Mouse (Mus musculus) stomach, embryonic 14.5 days (tissue): ENCODE data around the gene Miga2. TPM values are rescaled to one million over a fixed set of nuclear protein-coding genes. Genes with fewer than 3 reads are reported as not detected.

Experiments used
- ATAC-seq: fragments of 200-750 bp; cut with Nextera tagmentation; 2 replicates; pipeline ENCODE4 v1.8.0; 2017; ENCODE audit warnings: low read depth, moderate TSS enrichment; ENCODE audit not compliant: insufficient number of reproducible peaks, insufficient read depth, low FRiP score
- H3K27ac ChIP-seq: fragments of 300-500 bp; sonication (generic); 2 replicates; pipeline ENCODE4 v1.5.1; 2014; ENCODE audit warnings: mild to moderate bottlenecking, low read length, moderate library complexity, mixed read lengths
- H3K27me3 ChIP-seq: fragments of 300-500 bp; sonication (generic); 2 replicates; pipeline ENCODE4 v1.6.1; 2014; ENCODE audit warnings: low read length, control low read depth, mixed read lengths; ENCODE audit not compliant: control insufficient read depth, insufficient read depth
- H3K36me3 ChIP-seq: fragments of 300-500 bp; sonication (generic); 2 replicates; pipeline ENCODE4 v1.6.1; 2014; ENCODE audit warnings: mild to moderate bottlenecking, control low read depth, low read length, moderate library complexity, mixed read lengths; ENCODE audit not compliant: control insufficient read depth, insufficient read depth
- H3K4me1 ChIP-seq: fragments of 300-500 bp; sonication (generic); 2 replicates; pipeline ENCODE4 v1.6.1; 2014; ENCODE audit warnings: low read length, control low read depth, mixed read lengths; ENCODE audit not compliant: control insufficient read depth, insufficient read depth
- H3K4me2 ChIP-seq: fragments of 300-500 bp; sonication (generic); replicated peaks from 2 replicates; pipeline ENCODE4 v1.6.1; 2014; ENCODE audit warnings: low read depth, low read length, control low read depth
- H3K4me3 ChIP-seq: fragments of 300-500 bp; sonication (generic); 2 replicates; pipeline ENCODE4 v1.5.1; 2014; ENCODE audit warnings: low read depth, low read length, control low read depth
- H3K9ac ChIP-seq: fragments of 300-500 bp; sonication (generic); replicated peaks from 2 replicates; pipeline ENCODE4 v1.6.1; 2014; ENCODE audit warnings: low read depth, mild to moderate bottlenecking, control low read depth, low read length, moderate library complexity, mixed read lengths
- H3K9me3 ChIP-seq: fragments of 300-500 bp; sonication (generic); 2 replicates; pipeline ENCODE4 v1.6.1; 2016; ENCODE audit warnings: low read depth, low read length, control low read depth; ENCODE audit not compliant: control insufficient read depth
- WGBS: fragments of 180-500 bp; shearing (Covaris S2); extraction: QIAGEN DNeasy Blood & Tissue Kit; methylation state at CpG from one replicate; pipeline ENCODE4 v1.1.7; 2014; 5-methylcytosine and 5-hydroxymethylcytosine counted together
- polyA plus RNA-seq: library from polyadenylated mRNA; unstranded; fragments of >200 nt; fragmentation: Nextera tagmentation; extraction: Ambion mirVana; gene quantifications from 2 replicates; pipeline ENCODE4 v1.2.1, GENCODE M21; 2014

Miga2 gene
- polyA plus RNA-seq, 1 experiment from 2014 or later = 21.2 TPM

DNA sequence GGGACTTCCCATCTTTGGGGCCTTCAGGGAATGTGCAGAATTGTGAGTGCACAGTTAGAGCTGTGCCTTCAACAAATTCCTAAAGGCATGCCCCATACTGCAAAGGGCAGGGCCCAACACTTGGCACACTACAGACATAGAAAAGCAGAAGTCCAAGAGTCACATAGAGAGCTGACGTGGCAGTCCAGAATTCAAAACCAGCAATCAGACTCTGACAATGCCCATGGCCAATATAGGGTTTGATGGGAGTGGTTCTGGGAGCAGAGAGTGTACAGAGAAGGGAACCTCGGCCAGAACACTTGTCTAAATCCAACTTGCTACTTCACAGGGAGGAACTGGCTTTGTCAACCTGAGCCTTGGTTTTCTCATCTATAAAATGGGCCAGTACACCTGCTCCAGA is 43.2 kb downstream of the Miga2 start:
- no peaks in the 10 kb centered on the region for H3K4me1 ChIP-seq
- no peaks in the 10 kb centered on the region for H3K27me3 ChIP-seq
- H3K9me3 ChIP-seq = no peaks in the 10 kb centered on the region
- no peak overlapping the region for H3K4me2 ChIP-seq
- no peak overlapping the region for H3K27ac ChIP-seq
- no peak overlapping the region for H3K9ac ChIP-seq
- 92% methylated on average over 2 of the region's 2 CpGs for WGBS
- ATAC-seq = no peak
- no peak overlapping the region for H3K4me3 ChIP-seq
- peaks cover 3% of the 10 kb centered on the region for H3K36me3 ChIP-seq

DNA sequence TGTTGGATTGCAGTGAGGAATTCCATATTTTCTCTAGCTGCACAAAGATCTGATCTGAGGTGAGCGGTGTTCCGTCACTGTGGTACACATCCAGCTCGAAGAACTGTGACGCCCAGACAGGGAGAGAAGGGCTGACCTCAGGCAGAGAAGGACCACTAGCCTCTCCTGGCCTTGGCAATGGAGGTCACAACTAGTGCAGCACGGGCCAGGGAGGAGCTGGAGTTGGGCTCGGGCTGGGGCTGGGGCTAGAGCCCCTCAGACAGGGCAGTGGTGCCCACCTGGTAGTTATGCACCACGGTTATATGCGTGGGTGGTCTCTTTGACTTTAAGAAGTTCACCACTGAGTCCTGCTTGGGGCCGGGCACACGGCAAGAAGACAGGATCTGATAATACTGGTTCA is 43.7 kb downstream of the Miga2 start:
- H3K4me2 ChIP-seq = no peak overlapping the region
- H3K9me3 ChIP-seq = no peaks in the 10 kb centered on the region
- 88% methylated on average over 10 of the region's 10 CpGs for WGBS
- no peaks in the 10 kb centered on the region for H3K4me1 ChIP-seq
- no peaks in the 10 kb centered on the region for H3K27me3 ChIP-seq
- ATAC-seq = no peak
- H3K4me3 ChIP-seq = no peak overlapping the region
- H3K27ac ChIP-seq = no peak overlapping the region
- H3K36me3 ChIP-seq = peaks cover 3% of the 10 kb centered on the region
- H3K9ac ChIP-seq = no peak overlapping the region

DNA sequence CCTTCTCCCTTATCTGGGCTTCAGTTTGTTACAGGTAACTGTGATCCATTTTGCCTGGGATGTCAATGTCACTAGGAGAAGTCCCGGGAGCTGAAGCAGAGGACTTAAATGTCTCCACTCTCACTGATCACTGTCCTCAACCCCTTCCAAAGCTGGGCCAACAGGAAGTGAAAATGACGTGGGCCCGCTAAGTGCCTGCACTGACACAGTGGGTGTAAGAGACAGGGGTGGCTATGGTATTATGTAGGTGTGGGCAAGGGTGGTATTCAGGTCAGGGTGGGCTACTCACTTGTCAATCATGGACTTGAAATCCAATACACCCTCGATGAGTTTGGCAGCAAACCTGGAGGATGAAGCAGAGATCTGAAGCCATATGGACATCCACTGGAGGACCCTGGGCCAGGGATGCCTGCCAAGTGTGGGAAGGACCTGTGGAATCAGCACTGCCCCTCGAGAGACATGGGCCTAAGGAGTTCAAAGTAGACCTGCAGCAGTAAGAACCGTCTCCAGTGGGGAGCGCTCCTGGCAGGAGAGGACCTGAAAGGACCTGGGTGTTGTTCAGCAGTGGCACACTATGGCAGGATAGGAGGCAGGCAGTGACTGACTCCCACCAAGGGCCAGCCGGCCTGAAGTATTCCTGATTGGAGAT is 44.5 kb downstream of the Miga2 start:
- Histone ChIP-seq H3K9me3 (no peaks in the 10 kb centered on the region), H3K9ac (no peak overlapping the region), H3K27ac (no peak overlapping the region), H3K4me2 (no peak overlapping the region), H3K27me3 (no peaks in the 10 kb centered on the region), H3K4me3 (no peak overlapping the region), H3K4me1 (no peaks in the 10 kb centered on the region), H3K36me3 (peaks cover 3% of the 10 kb centered on the region; the same call in 1 of the 2 replicates)
- 81% methylated on average over 8 of the region's 8 CpGs for WGBS
- no peak for ATAC-seq

DNA sequence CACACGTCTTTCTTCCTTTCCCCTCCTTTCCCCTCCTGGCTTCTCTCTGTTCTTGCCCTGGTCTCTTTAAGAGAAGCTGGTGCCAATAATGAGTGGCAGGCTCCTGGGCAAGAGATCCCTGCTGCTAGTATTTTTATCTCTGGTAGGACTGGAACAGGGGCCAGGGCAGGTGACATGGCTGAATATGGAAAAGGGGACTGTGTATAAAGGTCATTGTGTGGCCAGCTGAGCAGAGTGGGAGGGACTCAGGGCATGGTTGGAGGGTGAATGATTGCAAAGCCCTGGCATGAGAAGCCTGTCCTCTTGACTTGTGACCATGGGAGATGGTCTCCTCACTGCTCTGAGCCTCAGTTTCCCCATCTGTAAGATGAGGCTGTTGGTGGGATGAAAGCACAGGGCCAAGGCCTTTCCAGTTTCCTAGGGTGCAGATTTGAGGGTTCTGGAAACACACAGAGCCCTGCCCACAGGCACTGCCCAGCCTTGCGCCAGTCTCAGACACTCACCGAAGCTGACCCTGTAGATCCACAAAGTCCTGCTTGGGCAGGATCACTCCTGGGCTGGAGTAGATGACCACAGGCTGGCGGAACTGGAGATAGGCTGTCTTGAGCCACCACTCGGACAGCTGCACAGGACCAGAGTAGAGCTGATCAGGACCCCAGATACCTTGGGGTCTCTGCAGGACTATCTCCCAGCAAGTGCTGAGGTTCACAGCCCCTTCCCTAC is 45.6 kb downstream of the Miga2 start:
- 89% methylated on average over 5 of the region's 5 CpGs for WGBS

DNA sequence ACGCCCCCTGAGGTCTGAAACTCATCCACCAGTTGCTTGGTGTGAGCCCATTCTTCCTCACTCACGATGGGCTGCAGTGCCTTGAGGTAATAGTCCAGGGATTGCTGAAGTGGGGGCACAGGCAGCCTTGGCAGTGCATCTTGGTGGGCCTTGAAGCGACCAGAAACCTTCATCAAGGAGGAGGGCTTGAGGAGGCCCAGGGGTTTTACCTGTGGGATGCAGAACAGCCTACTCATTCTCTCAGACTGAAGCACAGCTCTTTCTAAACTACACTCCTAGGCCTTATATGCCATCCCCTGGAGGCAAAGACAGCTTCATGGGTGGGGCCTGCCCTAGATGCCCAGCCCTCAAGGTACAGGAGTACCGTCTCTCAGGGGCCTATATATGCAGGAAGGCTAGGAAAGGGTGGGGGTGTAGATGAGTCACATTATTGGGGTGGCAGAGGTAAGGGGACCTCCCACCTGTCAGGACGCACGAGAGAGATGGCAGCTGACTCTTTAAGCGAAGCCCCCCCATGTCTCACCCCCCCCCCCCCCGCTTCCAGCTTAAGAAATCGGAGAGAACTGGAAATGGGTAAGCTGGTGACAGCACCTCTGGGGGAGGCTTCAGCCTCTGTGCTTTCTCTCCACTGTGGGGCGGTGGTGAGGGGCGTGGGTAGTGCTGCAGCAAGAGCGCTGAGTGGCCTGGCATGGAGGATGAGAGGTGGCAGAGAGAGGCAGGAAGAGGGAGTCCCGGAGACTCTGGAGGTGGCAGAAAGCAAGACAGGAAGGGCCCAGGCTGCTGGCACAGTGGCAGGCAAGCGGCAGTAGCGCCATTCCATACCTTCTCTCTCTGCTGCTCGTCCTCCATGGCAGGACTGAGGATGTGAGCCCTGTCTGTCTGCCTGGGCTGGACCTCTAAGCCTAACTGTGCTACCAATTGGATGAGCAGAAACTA is 49.3 kb downstream of the Miga2 start:
- 74% methylated on average over 15 of the region's 16 CpGs for WGBS
- Histone ChIP-seq H3K4me3 (no peak overlapping the region), H3K36me3 (no peaks in the 10 kb centered on the region), H3K4me1 (peaks cover 3% of the 10 kb centered on the region), H3K9me3 (no peaks in the 10 kb centered on the region), H3K27ac (no peak overlapping the region), H3K9ac (no peak overlapping the region), H3K27me3 (no peaks in the 10 kb centered on the region), H3K4me2 (no peak overlapping the region)
- no peak for ATAC-seq

More for the DNA sequence above, 45.6 kb downstream of the Miga2 start:
- no peak overlapping the region for H3K4me3 ChIP-seq
- no peak overlapping the region for H3K9ac ChIP-seq
- H3K27ac ChIP-seq = no peak overlapping the region
- no peaks in the 10 kb centered on the region for H3K9me3 ChIP-seq
- H3K27me3 ChIP-seq = no peaks in the 10 kb centered on the region
- no peak for ATAC-seq
- H3K4me2 ChIP-seq = no peak overlapping the region
- no peaks in the 10 kb centered on the region for H3K4me1 ChIP-seq
- H3K36me3 ChIP-seq = no peaks in the 10 kb centered on the region; the same call in 1 of the 2 replicates

DNA sequence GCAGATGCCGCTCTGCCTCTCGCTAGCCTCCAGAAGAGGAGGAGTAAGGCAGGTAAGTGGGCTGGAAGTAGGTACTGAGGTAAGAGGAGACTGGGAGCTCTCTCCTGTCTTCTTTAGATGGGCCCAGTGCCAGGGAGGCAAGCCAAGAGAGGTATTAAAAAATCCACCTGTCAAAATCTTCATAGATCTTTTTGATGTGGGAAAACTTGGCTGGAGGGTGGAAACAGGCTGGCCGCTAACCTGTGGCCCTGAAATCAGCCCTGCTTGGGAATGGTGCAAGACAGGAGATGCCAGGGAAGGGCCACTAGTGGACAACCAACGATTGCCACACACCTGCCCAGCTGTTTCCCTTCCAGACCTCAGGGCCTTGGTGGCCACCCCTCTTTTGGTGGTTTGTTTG is 50.1 kb downstream of the Miga2 start:
- 0 out of 2 replicates have a peak overlapping the region, but pooled peaks have one; percentile 89 for H3K4me3 ChIP-seq
- no peak overlapping the region; the same call in 1 of the 2 replicates for H3K4me2 ChIP-seq
- no peaks in the 10 kb centered on the region for H3K36me3 ChIP-seq
- no peak overlapping the region for H3K9ac ChIP-seq
- peaks cover 11% of the 10 kb centered on the region for H3K4me1 ChIP-seq
- H3K27ac ChIP-seq = no peak overlapping the region
- no peak for ATAC-seq
- no peaks in the 10 kb centered on the region for H3K9me3 ChIP-seq
- no peaks in the 10 kb centered on the region for H3K27me3 ChIP-seq
- WGBS = 82% methylated on average over 4 of the region's 4 CpGs

DNA sequence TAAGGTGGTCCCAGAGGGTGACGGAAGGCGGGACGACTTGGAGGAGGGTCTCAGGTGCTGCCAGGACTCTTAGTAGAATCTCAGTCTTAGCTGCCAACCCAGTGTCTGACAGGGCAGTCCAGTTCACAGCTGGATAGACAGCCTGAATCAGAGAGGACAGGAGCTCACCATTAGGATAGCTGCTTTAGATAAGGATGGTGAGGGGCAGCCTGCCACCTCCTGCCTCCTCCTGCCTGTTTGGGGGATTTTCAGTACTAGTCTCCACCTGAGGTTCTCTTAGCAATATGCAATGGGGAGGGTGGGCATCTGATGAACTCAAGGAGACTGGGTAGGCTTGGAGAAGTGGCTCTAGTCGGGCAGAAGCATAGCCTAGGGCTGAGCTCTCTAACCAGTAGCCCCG is 50.6 kb downstream of the Miga2 start:
- no peak for ATAC-seq
- H3K36me3 ChIP-seq = no peaks in the 10 kb centered on the region
- H3K4me3 ChIP-seq = peak overlapping the region; percentile 89
- no peak overlapping the region for H3K27ac ChIP-seq
- peak overlapping the region; percentile 89 for H3K4me2 ChIP-seq
- H3K4me1 ChIP-seq = peaks cover 14% of the 10 kb centered on the region
- H3K27me3 ChIP-seq = no peaks in the 10 kb centered on the region
- WGBS = 54% methylated on average over 5 of the region's 5 CpGs
- no peaks in the 10 kb centered on the region for H3K9me3 ChIP-seq
- peak overlapping the region; percentile 55; the same call in 1 of the 2 replicates for H3K9ac ChIP-seq
